ENCODE assay signal across 10 mouse cellular contexts in genomic region chr5:17576069-17576468, GRCm38 (mm10). TPM values are rescaled to one million over a fixed set of nuclear protein-coding genes. Genes with fewer than 3 reads are reported as not detected.
DNase-seq lines count a peak whose midpoint lies in the region; ATAC-seq and TF ChIP-seq lines count a peak whose summit lies in the region.
"Had no signal": no experiment of that assay in that cellular context is flagged by ENCODE, and none has a peak within 500 bp of the region (broad histone marks: within the 10 kb centered on the region; RNA-seq: fewer than 3 reads in every experiment).

No protein-coding gene starts in this region.

- H3K9me3 ChIP-seq in forebrain, embryonic 13.5 days (replicated peaks) = no peaks in the 10 kb centered on the region
- no peaks in the 10 kb centered on the region for H3K9me3 ChIP-seq in forebrain, embryonic 11.5 days (ENCODE audit: control insufficient read depth, low read length)
- H3K9me3 ChIP-seq in limb, embryonic 11.5 days (ENCODE audit: control insufficient read depth, low read length) = no peaks in the 10 kb centered on the region
- H3K9me3 ChIP-seq in limb, embryonic 10.5 days (replicated peaks) = no peaks in the 10 kb centered on the region
- H3K9me3 ChIP-seq in intestine, postnatal 0 days (ENCODE audit: control insufficient read depth) = no peaks in the 10 kb centered on the region
- no peaks in the 10 kb centered on the region for H3K9me3 ChIP-seq in neural tube, embryonic 15.5 days (replicated peaks)

- peak overlapping the region; percentile 61 for H3K4me3 ChIP-seq in forebrain, embryonic 13.5 days
- H3K4me3 ChIP-seq in forebrain, embryonic 11.5 days (ENCODE audit: low read depth, low read length) = no peak overlapping the region
- no peak overlapping the region for H3K4me3 ChIP-seq in limb, embryonic 11.5 days (ENCODE audit: low read depth, low read length)
- H3K4me3 ChIP-seq in limb, embryonic 10.5 days = no peak overlapping the region
- H3K4me3 ChIP-seq in intestine, postnatal 0 days (ENCODE audit: low read depth, low read length) = no peak overlapping the region
- H3K4me3 ChIP-seq in neural tube, embryonic 15.5 days (replicated peaks) = peak overlapping the region; percentile 70; the same call in 1 of the 2 replicates

- no peak overlapping the region for H3K9ac ChIP-seq in forebrain, embryonic 13.5 days
- no peak overlapping the region for H3K9ac ChIP-seq in forebrain, embryonic 11.5 days (ENCODE audit: low read length)
- no peak overlapping the region for H3K9ac ChIP-seq in limb, embryonic 11.5 days (ENCODE audit: low read length)
- no peak overlapping the region for H3K9ac ChIP-seq in intestine, postnatal 0 days (ENCODE audit: low read depth, low read length)
- no peak overlapping the region for H3K9ac ChIP-seq in neural tube, embryonic 15.5 days (replicated peaks)

- H3K4me2 ChIP-seq in forebrain, embryonic 13.5 days = peak overlapping the region; percentile 32
- H3K4me2 ChIP-seq in forebrain, embryonic 11.5 days (ENCODE audit: low read depth, low read length, severe bottlenecking) = no peak overlapping the region
- H3K4me2 ChIP-seq in limb, embryonic 11.5 days (ENCODE audit: low read depth, severe bottlenecking) = peak overlapping the region; percentile 17; the same call in 1 of the 2 replicates
- peak overlapping the region; percentile 77; the same call in 1 of the 2 replicates for H3K4me2 ChIP-seq in intestine, postnatal 0 days (replicated peaks; ENCODE audit: low read depth)
- H3K4me2 ChIP-seq in neural tube, embryonic 15.5 days = peak overlapping the region; percentile 91

- 59% methylated on average over 2 of the region's 2 CpGs for WGBS in forebrain, embryonic 13.5 days
- 72% methylated on average over 2 of the region's 2 CpGs for WGBS in forebrain, embryonic 11.5 days
- 64% methylated on average over 2 of the region's 2 CpGs for WGBS in limb, embryonic 11.5 days
- WGBS in limb, embryonic 10.5 days = 73% methylated on average over 2 of the region's 2 CpGs
- WGBS in intestine, postnatal 0 days = 36% methylated on average over 2 of the region's 2 CpGs
- WGBS in neural tube, embryonic 15.5 days = 31% methylated on average over 2 of the region's 2 CpGs

- no peaks in the 10 kb centered on the region for H3K27me3 ChIP-seq in forebrain, embryonic 13.5 days
- no peaks in the 10 kb centered on the region for H3K27me3 ChIP-seq in forebrain, embryonic 11.5 days (ENCODE audit: control insufficient read depth, insufficient read depth, low read length)
- no peaks in the 10 kb centered on the region for H3K27me3 ChIP-seq in limb, embryonic 11.5 days (ENCODE audit: control insufficient read depth, insufficient read depth, low read length)
- H3K27me3 ChIP-seq in limb, embryonic 10.5 days (ENCODE audit: low read depth, poor library complexity, severe bottlenecking) = peaks cover 6% of the 10 kb centered on the region; the same call in 1 of the 2 replicates
- no peaks in the 10 kb centered on the region for H3K27me3 ChIP-seq in intestine, postnatal 0 days (replicated peaks; ENCODE audit: control insufficient read depth, insufficient read depth, low read length)
- H3K27me3 ChIP-seq in neural tube, embryonic 15.5 days (replicated peaks) = no peaks in the 10 kb centered on the region; the same call in 1 of the 2 replicates

- H3K36me3 ChIP-seq in forebrain, embryonic 13.5 days (ENCODE audit: poor library complexity, severe bottlenecking) = no peaks in the 10 kb centered on the region
- H3K36me3 ChIP-seq in forebrain, embryonic 11.5 days (ENCODE audit: control insufficient read depth, insufficient read depth, low read length) = no peaks in the 10 kb centered on the region
- H3K36me3 ChIP-seq in limb, embryonic 11.5 days (ENCODE audit: control insufficient read depth, insufficient read depth, low read length) = no peaks in the 10 kb centered on the region
- no peaks in the 10 kb centered on the region for H3K36me3 ChIP-seq in limb, embryonic 10.5 days
- H3K36me3 ChIP-seq in intestine, postnatal 0 days (ENCODE audit: control insufficient read depth, insufficient read depth) = no peaks in the 10 kb centered on the region
- H3K36me3 ChIP-seq in neural tube, embryonic 15.5 days = no peaks in the 10 kb centered on the region

- ATAC-seq in forebrain, embryonic 13.5 days = no peak
- no peak for ATAC-seq in forebrain, embryonic 11.5 days (replicated peaks; ENCODE audit: low FRiP score)
- ATAC-seq in limb, embryonic 11.5 days (ENCODE audit: insufficient number of reproducible peaks, low FRiP score, low TSS enrichment, low read depth) = no peak
- ATAC-seq in intestine, postnatal 0 days = no peak
- no peak for ATAC-seq in neural tube, embryonic 15.5 days (ENCODE audit: low FRiP score)

- no peak for TF ChIP-seq CTCF in intestine, postnatal 0 days (IDR thresholded peaks at IDR 0.05; ENCODE audit: low read depth)

- no peaks in the 10 kb centered on the region for H3K4me1 ChIP-seq in forebrain, embryonic 13.5 days
- no peaks in the 10 kb centered on the region; the same call in 1 of the 2 replicates for H3K4me1 ChIP-seq in forebrain, embryonic 11.5 days (replicated peaks; ENCODE audit: control insufficient read depth, insufficient read depth, low read length)
- H3K4me1 ChIP-seq in limb, embryonic 11.5 days (ENCODE audit: control insufficient read depth, insufficient read depth, low read length) = no peaks in the 10 kb centered on the region
- H3K4me1 ChIP-seq in limb, embryonic 10.5 days = peaks cover 11% of the 10 kb centered on the region; the same call in 1 of the 2 replicates
- H3K4me1 ChIP-seq in intestine, postnatal 0 days (replicated peaks; ENCODE audit: control insufficient read depth, insufficient read depth, low read length) = no peaks in the 10 kb centered on the region
- H3K4me1 ChIP-seq in neural tube, embryonic 15.5 days = peaks cover 11% of the 10 kb centered on the region

- DNase-seq in forebrain, embryonic 11.5 days (ENCODE audit: low spot score) = no peak
- no peak for DNase-seq in limb, embryonic 11.5 days (ENCODE audit: low spot score)
- no peak for DNase-seq in limb, embryonic 10.5 days (ENCODE audit: low spot score)
- DNase-seq in thymus, postnatal 4 days = no peak
- DNase-seq in adipocyte (ENCODE audit: low spot score) = no peak
- DNase-seq: liver; thymus, postnatal 36 days had no signal

- no peak overlapping the region for H3K27ac ChIP-seq in forebrain, embryonic 13.5 days
- H3K27ac ChIP-seq in forebrain, embryonic 11.5 days (ENCODE audit: low read depth, low read length) = no peak overlapping the region
- H3K27ac ChIP-seq in limb, embryonic 11.5 days (replicated peaks; ENCODE audit: low read depth, low read length) = no peak overlapping the region
- H3K27ac ChIP-seq in limb, embryonic 10.5 days = no peak overlapping the region
- no peak overlapping the region for H3K27ac ChIP-seq in intestine, postnatal 0 days (ENCODE audit: low read depth, low read length)
- no peak overlapping the region for H3K27ac ChIP-seq in neural tube, embryonic 15.5 days (replicated peaks)

RNA-seq across cellular contexts. Expression of gene Sema3c, which starts 2.0 kb away (rescaled TPM):
- polyA plus RNA-seq in forebrain, embryonic 13.5 days (2015; fragmentation: Nextera tagmentation; extraction: Ambion mirVana) = 16.6 and 17.4 TPM in 2 replicates
- polyA plus RNA-seq in forebrain, embryonic 11.5 days (2014; fragmentation: Nextera tagmentation; extraction: Ambion mirVana) = 16.1 and 16.2 TPM in 2 replicates
- 15.8 and 16.8 TPM in 2 replicates for polyA plus RNA-seq in limb, embryonic 11.5 days (2014; fragmentation: Nextera tagmentation; extraction: Ambion mirVana)
- 6.7 and 10.2 TPM in 2 replicates for polyA plus RNA-seq in limb, embryonic 10.5 days (2016; fragmentation: Nextera tagmentation; extraction: Ambion mirVana)
- polyA plus RNA-seq in intestine, postnatal 0 days (2015; fragmentation: Nextera tagmentation; extraction: Ambion mirVana) = 9.6 and 11.7 TPM in 2 replicates
- polyA plus RNA-seq in neural tube, embryonic 15.5 days (2015; fragmentation: Nextera tagmentation; extraction: Ambion mirVana) = 30.5 and 33.0 TPM in 2 replicates

Comparison
In these comparisons a context has a peak if more than half of its experiments do, and no peak if none do; other contexts are left out.
1. H3K4me3 ChIP-seq: peak in forebrain, embryonic 13.5 days (single experiment) and neural tube, embryonic 15.5 days (single experiment); none in forebrain, embryonic 11.5 days (single experiment), limb, embryonic 11.5 days (single experiment), limb, embryonic 10.5 days (single experiment) and intestine, postnatal 0 days (single experiment).